Mouse (Mus musculus): ENCODE measurements around the gene Fam76b. TPM values are rescaled to one million over a fixed set of nuclear protein-coding genes. Genes with fewer than 3 reads are reported as not detected.

Gene Fam76b
- polyA plus RNA-seq, 1 experiment from 2014 or later: 34.5 TPM

DNA sequence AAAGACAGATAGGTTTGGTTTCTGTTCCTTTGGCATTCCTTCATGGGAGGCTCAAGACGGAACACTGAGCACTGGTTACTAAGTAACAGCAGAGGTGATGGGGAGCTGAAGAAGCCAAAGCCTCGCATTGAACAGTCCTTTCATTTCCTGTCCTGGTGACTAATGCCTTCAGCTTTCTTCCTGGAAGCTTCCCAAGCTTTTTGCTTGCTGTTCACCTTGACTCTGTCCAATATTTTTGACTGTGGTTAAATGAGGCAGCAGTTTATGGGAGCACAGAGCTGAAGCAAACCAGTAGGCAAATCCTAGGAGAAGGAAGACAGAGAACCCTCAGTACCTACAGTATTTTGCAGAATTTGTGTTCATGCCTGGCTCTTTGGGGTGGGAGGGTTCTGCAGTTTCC, 47.8 kb downstream of the Fam76b start:
- 61% methylated on average over 2 of the region's 2 CpGs for WGBS

DNA sequence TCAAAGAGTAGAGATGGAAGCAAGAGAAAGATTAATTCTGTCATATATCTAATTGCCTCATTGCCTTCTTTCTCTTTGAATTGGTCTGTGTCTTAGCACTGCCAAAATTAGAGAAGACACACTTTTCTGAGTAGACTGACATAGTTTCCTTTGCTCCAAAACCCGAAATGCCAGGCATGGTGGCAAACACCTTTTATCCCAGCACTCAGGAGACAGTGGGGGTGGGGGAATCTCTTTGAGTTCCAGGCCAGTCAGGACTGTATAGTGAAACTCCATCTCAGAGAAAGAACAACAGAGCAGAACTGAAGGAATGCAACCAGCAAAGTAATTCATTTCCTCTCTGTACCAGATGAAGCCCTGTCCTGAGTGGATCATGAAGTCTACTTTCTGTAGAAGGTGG, 53.2 kb downstream of the Fam76b start:
- Histone ChIP-seq H3K9ac (no peak overlapping the region), H3K9me3 (no peaks in the 10 kb centered on the region), H3K27me3 (replicated peaks) (no peaks in the 10 kb centered on the region), H3K36me3 (no peaks in the 10 kb centered on the region), H3K27ac (no peak overlapping the region), H3K4me1 (no peaks in the 10 kb centered on the region), H3K4me2 (replicated peaks) (no peak overlapping the region), H3K4me3 (no peak overlapping the region)
- 49% methylated on average over 1 of the region's 1 CpGs for WGBS
- ATAC-seq (ENCODE audit: low FRiP score, low read depth): no peak

More for the DNA sequence above, 47.8 kb downstream of the Fam76b start:
- Histone ChIP-seq H3K9me3 (no peaks in the 10 kb centered on the region), H3K4me1 (no peaks in the 10 kb centered on the region), H3K27me3 (replicated peaks) (no peaks in the 10 kb centered on the region), H3K27ac (no peak overlapping the region), H3K36me3 (no peaks in the 10 kb centered on the region), H3K4me3 (no peak overlapping the region), H3K9ac (no peak overlapping the region), H3K4me2 (replicated peaks) (no peak overlapping the region)
- no peak for ATAC-seq (ENCODE audit: low FRiP score, low read depth)

DNA sequence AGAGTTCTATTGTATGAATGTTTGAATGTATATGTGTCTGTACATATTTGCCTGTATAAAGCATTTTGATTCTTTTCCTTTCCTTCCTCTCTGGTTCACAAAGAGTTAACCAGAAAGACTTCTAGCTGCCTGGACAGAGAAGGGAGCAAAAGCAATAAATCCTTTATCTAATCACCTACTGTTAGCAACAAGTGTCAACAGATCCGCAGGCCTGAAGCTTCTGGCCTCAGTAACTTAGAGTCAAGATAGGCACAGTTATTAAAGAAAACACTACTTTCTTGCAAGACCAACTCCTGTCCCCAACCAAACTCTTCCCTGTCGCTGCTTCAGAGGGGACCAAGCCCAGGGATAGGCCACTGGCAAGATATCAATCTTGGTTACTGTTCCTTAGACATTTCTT, 55.0 kb downstream of the Fam76b start:
- WGBS: 16% methylated on average over 2 of the region's 2 CpGs
- Histone ChIP-seq H3K9me3 (no peaks in the 10 kb centered on the region), H3K27me3 (replicated peaks) (no peaks in the 10 kb centered on the region), H3K9ac (no peak overlapping the region), H3K4me3 (no peak overlapping the region), H3K27ac (no peak overlapping the region), H3K36me3 (no peaks in the 10 kb centered on the region), H3K4me1 (no peaks in the 10 kb centered on the region), H3K4me2 (replicated peaks) (no peak overlapping the region)
- ATAC-seq (ENCODE audit: low FRiP score, low read depth): no peak

DNA sequence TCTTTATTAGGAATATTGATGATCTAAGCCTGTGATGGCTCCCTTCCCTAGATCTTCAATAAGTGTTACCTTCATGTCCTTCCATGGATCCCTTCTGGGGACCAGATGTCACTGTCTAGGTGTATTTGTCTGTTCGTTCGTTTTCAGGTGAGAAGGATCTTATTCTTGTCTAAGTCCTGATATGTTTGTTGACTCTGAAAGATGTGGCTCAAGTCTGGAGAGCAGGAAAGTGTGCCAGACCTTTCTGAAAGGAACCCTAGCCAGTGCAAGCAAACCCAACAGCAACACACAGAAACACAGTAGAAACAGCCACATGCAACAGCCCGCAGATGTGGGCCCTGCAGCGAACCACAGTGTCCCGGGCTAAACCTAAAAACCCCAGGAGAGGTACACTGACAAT, 61.5 kb downstream of the Fam76b start:
- Histone ChIP-seq H3K4me2 (replicated peaks) (no peak overlapping the region), H3K9me3 (no peaks in the 10 kb centered on the region), H3K9ac (no peak overlapping the region), H3K27ac (no peak overlapping the region), H3K4me3 (no peak overlapping the region), H3K27me3 (replicated peaks) (no peaks in the 10 kb centered on the region), H3K4me1 (no peaks in the 10 kb centered on the region), H3K36me3 (no peaks in the 10 kb centered on the region)
- no peak for ATAC-seq (ENCODE audit: low FRiP score, low read depth)
- WGBS: 80% methylated on average over 5 of the region's 5 CpGs

DNA sequence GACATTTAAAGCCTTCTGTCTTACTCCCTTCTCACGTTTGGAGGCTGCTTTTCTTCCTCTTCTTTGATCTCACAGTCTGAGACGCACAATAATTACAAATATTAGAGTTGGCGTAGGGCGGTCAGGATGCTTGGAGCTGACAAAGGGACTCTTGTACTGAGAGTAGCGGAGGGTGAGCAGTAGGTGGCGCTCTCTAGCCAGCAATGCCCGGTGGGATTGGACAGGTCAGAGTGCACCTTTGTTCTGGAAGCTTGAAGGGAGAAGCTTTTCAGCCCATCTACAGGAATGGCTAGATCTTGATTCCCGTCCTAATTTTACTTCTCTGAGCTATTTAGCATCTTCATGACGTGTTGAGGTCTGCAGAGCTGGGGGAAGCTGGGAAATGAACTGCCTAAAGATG, 62.1 kb downstream of the Fam76b start:
- Histone ChIP-seq H3K4me3 (no peak overlapping the region), H3K9me3 (no peaks in the 10 kb centered on the region), H3K27ac (no peak overlapping the region), H3K4me2 (replicated peaks) (no peak overlapping the region), H3K36me3 (no peaks in the 10 kb centered on the region), H3K4me1 (no peaks in the 10 kb centered on the region), H3K9ac (peak overlapping the region; percentile 10; the same call in 1 of the 2 replicates), H3K27me3 (replicated peaks) (no peaks in the 10 kb centered on the region; the same call in 1 of the 2 replicates)
- peak; percentile 89 for ATAC-seq (ENCODE audit: low FRiP score, low read depth)
- 11% methylated on average over 9 of the region's 9 CpGs for WGBS

DNA sequence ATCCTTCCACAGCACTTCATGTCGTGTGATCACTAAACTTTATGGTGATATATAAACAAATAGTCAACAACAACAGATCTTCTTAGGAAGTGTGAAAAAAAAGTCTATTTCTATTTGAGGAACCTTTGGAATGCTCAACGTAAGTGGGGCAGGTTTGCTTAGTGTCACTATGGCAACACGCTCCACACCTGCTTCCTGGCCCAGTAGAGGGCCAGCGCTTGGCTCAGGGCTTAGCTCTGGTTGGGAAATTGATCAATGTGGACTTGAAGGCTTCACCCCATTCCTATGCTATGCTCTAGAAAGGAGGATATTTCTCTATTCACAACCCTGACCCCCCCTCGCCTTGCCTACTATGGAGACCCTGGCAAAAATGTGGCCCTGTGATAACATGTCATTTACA, 62.7 kb downstream of the Fam76b start:
- H3K4me2 ChIP-seq (replicated peaks): no peak overlapping the region
- no peaks in the 10 kb centered on the region for H3K4me1 ChIP-seq
- no peaks in the 10 kb centered on the region for H3K9me3 ChIP-seq
- no peaks in the 10 kb centered on the region; the same call in 1 of the 2 replicates for H3K27me3 ChIP-seq (replicated peaks)
- 59% methylated on average over 5 of the region's 5 CpGs for WGBS
- H3K4me3 ChIP-seq: no peak overlapping the region
- H3K27ac ChIP-seq: no peak overlapping the region
- H3K36me3 ChIP-seq: no peaks in the 10 kb centered on the region
- H3K9ac ChIP-seq: no peak overlapping the region
- peak; percentile 67; the same call in 1 of the 2 replicates for ATAC-seq (ENCODE audit: low FRiP score, low read depth)

DNA sequence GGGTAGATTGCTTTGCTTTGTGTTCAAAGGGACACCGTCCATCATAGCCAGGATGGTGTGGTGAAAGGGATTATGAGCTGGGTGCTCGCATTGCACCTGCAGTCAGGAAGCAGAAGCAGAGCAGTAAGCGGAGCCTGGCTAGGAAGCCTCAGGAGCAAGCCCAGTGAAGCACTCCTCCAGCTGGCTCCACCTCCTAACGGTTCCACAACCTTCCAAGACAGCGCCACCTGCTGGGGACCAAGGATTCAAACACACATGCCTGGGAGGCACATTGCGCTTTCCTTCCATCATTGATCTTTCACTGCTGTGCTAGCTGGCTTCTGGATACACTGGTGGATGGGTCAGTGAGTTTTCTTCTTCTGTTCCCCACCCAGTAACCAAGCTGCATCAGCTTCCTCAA, 64.4 kb downstream of the Fam76b start:
- Histone ChIP-seq H3K9ac (no peak overlapping the region), H3K4me1 (no peaks in the 10 kb centered on the region), H3K4me3 (no peak overlapping the region), H3K27me3 (replicated peaks) (no peaks in the 10 kb centered on the region; the same call in 1 of the 2 replicates), H3K27ac (no peak overlapping the region), H3K36me3 (no peaks in the 10 kb centered on the region), H3K9me3 (no peaks in the 10 kb centered on the region), H3K4me2 (replicated peaks) (no peak overlapping the region)
- WGBS: 99% methylated on average over 6 of the region's 6 CpGs
- no peak for ATAC-seq (ENCODE audit: low FRiP score, low read depth)

DNA sequence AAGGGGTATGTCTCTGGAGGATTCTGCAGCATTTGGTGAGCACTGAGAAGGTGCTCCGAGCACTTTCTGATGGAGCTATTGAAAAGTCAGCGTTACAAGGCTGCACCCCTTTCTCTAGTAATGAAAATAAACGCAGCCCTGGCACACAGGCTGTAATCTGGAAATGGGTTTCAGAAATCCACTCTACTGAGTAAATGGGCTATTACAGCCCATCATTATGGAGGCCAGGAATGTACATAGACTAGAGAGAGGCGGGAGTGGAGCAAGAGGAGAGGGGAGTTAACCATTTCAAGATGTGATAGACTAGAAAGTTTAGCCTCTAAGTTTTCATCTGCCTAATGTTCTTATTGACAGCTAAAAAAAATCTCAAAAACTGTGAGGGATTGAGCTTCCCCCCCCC, 65.5 kb downstream of the Fam76b start:
- no peak for ATAC-seq (ENCODE audit: low FRiP score, low read depth)
- no peak overlapping the region for H3K4me2 ChIP-seq (replicated peaks)
- 60% methylated on average over 4 of the region's 4 CpGs for WGBS
- no peak overlapping the region for H3K4me3 ChIP-seq
- no peaks in the 10 kb centered on the region for H3K36me3 ChIP-seq
- no peak overlapping the region for H3K27ac ChIP-seq
- no peak overlapping the region for H3K9ac ChIP-seq
- no peaks in the 10 kb centered on the region for H3K4me1 ChIP-seq
- no peaks in the 10 kb centered on the region; the same call in 1 of the 2 replicates for H3K27me3 ChIP-seq (replicated peaks)
- no peaks in the 10 kb centered on the region for H3K9me3 ChIP-seq

DNA sequence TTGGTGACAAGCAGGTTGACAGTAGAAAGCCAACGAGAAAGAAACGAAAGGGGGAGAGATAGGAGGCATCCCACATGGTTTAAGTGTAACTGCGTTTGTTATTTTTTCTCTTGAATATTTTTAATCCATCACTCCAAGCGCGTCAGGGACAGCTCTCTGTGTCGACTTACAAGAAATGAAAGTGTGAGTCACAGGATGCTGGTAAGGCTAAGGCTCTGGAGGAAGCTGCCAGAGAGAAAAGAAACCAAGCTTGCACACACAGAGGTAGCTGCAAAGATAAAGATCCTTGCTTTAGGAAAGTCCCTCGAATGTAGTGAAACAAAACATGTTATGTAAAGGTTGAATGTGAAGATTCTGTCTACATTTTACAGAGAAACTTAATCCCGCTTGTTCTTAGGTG, 67.0 kb downstream of the Fam76b start:
- no peaks in the 10 kb centered on the region for H3K9me3 ChIP-seq
- no peak overlapping the region for H3K4me3 ChIP-seq
- H3K9ac ChIP-seq: no peak overlapping the region
- H3K27ac ChIP-seq: no peak overlapping the region
- WGBS: 81% methylated on average over 8 of the region's 8 CpGs
- H3K4me1 ChIP-seq: no peaks in the 10 kb centered on the region
- H3K27me3 ChIP-seq (replicated peaks): no peaks in the 10 kb centered on the region; the same call in 1 of the 2 replicates
- no peak for ATAC-seq (ENCODE audit: low FRiP score, low read depth)
- no peaks in the 10 kb centered on the region for H3K36me3 ChIP-seq
- no peak overlapping the region for H3K4me2 ChIP-seq (replicated peaks)

DNA sequence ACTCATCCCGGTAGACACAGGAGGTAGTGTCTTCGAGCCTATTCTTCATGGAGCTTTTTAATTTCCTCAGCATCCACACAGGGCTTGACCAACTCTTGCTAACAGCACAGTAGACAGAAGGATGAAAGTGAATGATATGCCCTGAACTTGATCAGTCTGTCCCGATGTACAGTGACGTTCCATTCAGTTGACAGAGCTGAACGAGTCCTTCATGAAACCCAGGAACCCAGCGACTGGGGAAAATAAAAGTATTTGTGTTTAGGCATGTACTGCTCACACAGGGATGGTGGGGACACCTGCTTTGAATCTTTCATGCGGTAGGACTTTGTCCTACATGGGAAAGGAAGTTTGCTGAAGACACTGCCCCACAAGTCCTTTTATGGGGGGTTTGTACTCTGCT, 67.4 kb downstream of the Fam76b start:
- no peaks in the 10 kb centered on the region; the same call in 1 of the 2 replicates for H3K27me3 ChIP-seq (replicated peaks)
- WGBS: 91% methylated on average over 7 of the region's 7 CpGs
- no peak for ATAC-seq (ENCODE audit: low FRiP score, low read depth)
- no peaks in the 10 kb centered on the region for H3K9me3 ChIP-seq
- H3K9ac ChIP-seq: no peak overlapping the region
- no peaks in the 10 kb centered on the region for H3K36me3 ChIP-seq
- H3K4me2 ChIP-seq (replicated peaks): no peak overlapping the region
- no peak overlapping the region for H3K27ac ChIP-seq
- no peaks in the 10 kb centered on the region for H3K4me1 ChIP-seq
- no peak overlapping the region for H3K4me3 ChIP-seq

DNA sequence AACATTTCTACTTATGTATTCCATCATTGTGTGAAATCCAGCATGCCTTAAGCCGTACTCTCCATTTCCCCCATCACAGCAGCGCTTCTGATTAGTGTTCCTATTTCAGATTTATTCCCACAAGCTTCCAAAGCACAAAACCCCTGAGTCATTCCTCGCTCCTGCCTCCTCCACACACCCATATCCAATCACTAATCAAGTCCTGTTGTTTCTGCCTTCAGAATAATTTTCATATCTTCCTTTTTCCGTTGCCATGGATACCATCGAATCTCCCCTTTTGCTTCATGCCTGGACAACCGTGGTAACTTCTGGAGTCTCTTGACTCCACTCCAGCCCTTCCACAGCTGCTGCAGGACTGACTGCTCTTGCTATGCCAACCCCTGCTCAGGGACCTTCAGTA, 68.5 kb downstream of the Fam76b start:
- Histone ChIP-seq H3K27me3 (replicated peaks) (no peaks in the 10 kb centered on the region; the same call in 1 of the 2 replicates), H3K27ac (no peak overlapping the region), H3K4me1 (no peaks in the 10 kb centered on the region), H3K9ac (no peak overlapping the region), H3K4me2 (replicated peaks) (no peak overlapping the region), H3K9me3 (no peaks in the 10 kb centered on the region), H3K4me3 (no peak overlapping the region), H3K36me3 (no peaks in the 10 kb centered on the region)
- WGBS: 86% methylated on average over 6 of the region's 6 CpGs
- no peak for ATAC-seq (ENCODE audit: low FRiP score, low read depth)

DNA sequence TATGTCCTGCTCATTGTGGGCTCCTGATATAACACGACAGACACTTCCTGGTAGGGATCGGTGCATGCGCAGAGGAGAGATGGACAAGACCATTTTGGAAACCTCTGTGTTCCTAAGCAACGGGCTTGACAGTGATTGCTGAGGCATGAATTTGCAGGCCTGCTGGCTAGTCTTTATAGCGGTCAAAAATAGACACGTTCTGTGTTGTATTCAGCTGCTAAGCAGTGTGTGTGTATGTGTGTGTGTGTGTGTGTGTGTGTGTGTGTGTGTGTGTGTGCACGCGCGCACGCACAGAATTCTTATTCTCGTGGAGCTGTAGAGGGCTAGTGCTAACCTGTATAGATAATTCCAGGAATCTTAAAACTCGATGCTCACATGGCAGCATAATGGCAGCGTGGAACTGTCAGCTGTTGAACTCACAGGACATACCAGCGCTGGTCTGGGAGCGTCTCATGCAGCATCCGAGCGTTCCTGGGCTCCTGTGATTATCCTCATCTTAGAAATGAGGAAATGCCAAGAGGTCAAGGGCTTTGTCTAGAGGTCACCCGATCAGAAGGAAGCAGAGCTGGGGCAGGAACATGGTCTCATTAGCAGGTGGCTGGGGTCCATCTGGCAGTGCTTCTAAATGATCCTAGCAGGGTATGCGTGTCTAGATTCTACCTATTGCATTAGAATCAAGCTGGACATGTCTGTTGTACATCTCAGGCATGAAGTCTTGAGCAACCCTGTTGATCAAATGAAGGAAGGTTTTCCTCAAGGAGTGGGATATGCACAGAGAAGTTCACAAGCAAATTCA, 71.2 kb downstream of the Fam76b start:
- H3K36me3 ChIP-seq: no peaks in the 10 kb centered on the region
- 82% methylated on average over 19 of the region's 19 CpGs for WGBS

DNA sequence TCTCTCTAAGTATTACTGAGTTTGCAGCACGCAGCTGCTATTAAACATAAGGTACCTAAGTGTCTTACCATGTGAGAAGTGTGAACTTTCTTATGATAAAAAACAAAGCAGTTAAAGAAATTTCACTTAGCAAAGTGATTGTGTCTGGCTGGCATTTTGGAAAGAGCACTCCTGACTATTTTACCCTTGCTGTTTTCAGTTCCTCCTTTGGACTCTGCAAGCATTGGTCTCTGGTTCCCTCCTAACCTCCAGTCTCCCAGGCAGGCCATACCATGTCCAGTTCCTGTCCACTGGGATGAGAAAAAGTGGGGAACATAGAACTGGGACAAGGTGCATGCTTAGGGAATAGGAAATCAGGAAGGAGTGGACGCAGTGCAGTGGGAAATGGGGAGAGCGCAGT, 74.5 kb downstream of the Fam76b start:
- Histone ChIP-seq H3K27ac (no peak overlapping the region), H3K36me3 (no peaks in the 10 kb centered on the region)
- WGBS: 93% methylated on average over 3 of the region's 3 CpGs

More for the DNA sequence above, 71.2 kb downstream of the Fam76b start:
- ATAC-seq (ENCODE audit: low FRiP score, low read depth): no peak
- H3K27ac ChIP-seq: no peak overlapping the region
- H3K4me1 ChIP-seq: no peaks in the 10 kb centered on the region
- H3K4me3 ChIP-seq: no peak overlapping the region
- no peaks in the 10 kb centered on the region; the same call in 1 of the 2 replicates for H3K27me3 ChIP-seq (replicated peaks)
- H3K9me3 ChIP-seq: no peaks in the 10 kb centered on the region
- no peak overlapping the region for H3K4me2 ChIP-seq (replicated peaks)
- H3K9ac ChIP-seq: no peak overlapping the region

More for the DNA sequence above, 74.5 kb downstream of the Fam76b start:
- no peaks in the 10 kb centered on the region for H3K9me3 ChIP-seq
- H3K4me1 ChIP-seq: no peaks in the 10 kb centered on the region
- 0 out of 2 replicates have a peak, but pooled peaks cover 3% of the 10 kb centered on the region for H3K27me3 ChIP-seq (replicated peaks)
- no peak for ATAC-seq (ENCODE audit: low FRiP score, low read depth)
- H3K9ac ChIP-seq: no peak overlapping the region
- H3K4me2 ChIP-seq (replicated peaks): no peak overlapping the region
- H3K4me3 ChIP-seq: no peak overlapping the region

All from neural tube, embryonic 12.5 days (tissue).